Mouse (Mus musculus) granulocyte monocyte progenitor cell, adult 5-6 weeks (primary cell): ENCODE results near the gene Wdr60. TPM values are rescaled to one million over a fixed set of nuclear protein-coding genes. Genes with fewer than 3 reads are reported as not detected.

Experiments used
- ATAC-seq: replicated peaks from 2 replicates; pipeline ENCODE4 v1.8.0; 2016; ENCODE audit warnings: mild to moderate bottlenecking, moderate TSS enrichment, inconsistent platforms; ENCODE audit not compliant: poor library complexity, severe bottlenecking
- total RNA-seq, 2 experiments: library from RNA; stranded (forward) in 1 of 2; stranded (reverse) in 1 of 2; fragments of 200-712, 200-1000 nt in 1 of 2; fragments of >200 nt in 1 of 2; fragmentation: Nextera tagmentation in 1 of 2; gene quantifications; 2 replicates each; pipeline ENCODE4 v1.2.3; 2014 to 2017

The Wdr60 gene
- total RNA-seq, 2 experiments from 2014 or later: 5.0 to 5.8 TPM

GRCm38 (mm10) chr12:116270538-116270937, 7.7 kb upstream of the Wdr60 start:
- no peak for ATAC-seq

GRCm38 (mm10) chr12:116269450-116269849, 6.6 kb upstream of the Wdr60 start:
- peak; percentile 96 for ATAC-seq

- ATAC-seq: no peak
These were observed 2.5 kb upstream of the Wdr60 start for GRCm38 (mm10) chr12:116265275-116265674.

GRCm38 (mm10) chr12:116264756-116265155, 1.9 kb upstream of the Wdr60 start:
- ATAC-seq: no peak

GRCm38 (mm10) chr12:116258321-116258720, 4.5 kb downstream of the Wdr60 start:
- ATAC-seq: no peak

GRCm38 (mm10) chr12:116255636-116256035, 7.2 kb downstream of the Wdr60 start:
- ATAC-seq: no peak

- peak; percentile 94 for ATAC-seq
These were observed 8.2 kb downstream of the Wdr60 start for GRCm38 (mm10) chr12:116254652-116255051.

- ATAC-seq: no peak
These were observed 18.2 kb downstream of the Wdr60 start for GRCm38 (mm10) chr12:116244601-116245000.

GRCm38 (mm10) chr12:116238803-116239202, 24.0 kb downstream of the Wdr60 start:
- ATAC-seq: no peak

- no peak for ATAC-seq
These were observed 24.5 kb downstream of the Wdr60 start for GRCm38 (mm10) chr12:116238370-116238769.

- no peak for ATAC-seq
These were observed 26.2 kb downstream of the Wdr60 start for GRCm38 (mm10) chr12:116236658-116237057.

- ATAC-seq: no peak
These were observed 27.5 kb downstream of the Wdr60 start for GRCm38 (mm10) chr12:116235356-116235755.

GRCm38 (mm10) chr12:116232061-116232460, 30.8 kb downstream of the Wdr60 start:
- ATAC-seq: no peak

- no peak for ATAC-seq
These were observed 31.2 kb downstream of the Wdr60 start for GRCm38 (mm10) chr12:116231612-116232011.

GRCm38 (mm10) chr12:116229451-116229850, 33.4 kb downstream of the Wdr60 start:
- ATAC-seq: no peak

GRCm38 (mm10) chr12:116226289-116227057, 36.3 kb downstream of the Wdr60 start:
- ATAC-seq: no peak

GRCm38 (mm10) chr12:116223107-116223506, 39.7 kb downstream of the Wdr60 start:
- no peak for ATAC-seq

GRCm38 (mm10) chr12:116207486-116207885, 55.3 kb downstream of the Wdr60 start:
- no peak for ATAC-seq

GRCm38 (mm10) chr12:116205726-116206125, 57.1 kb downstream of the Wdr60 start:
- no peak for ATAC-seq

GRCm38 (mm10) chr12:116202176-116202981, 60.4 kb downstream of the Wdr60 start:
- peak; percentile 91 for ATAC-seq

- ATAC-seq: no peak
These were observed 64.0 kb downstream of the Wdr60 start for GRCm38 (mm10) chr12:116198791-116199190.
